Mouse (Mus musculus): ENCODE measurements at regions not wholly inside any gene's neighbourhood (a gene's known extent, or its start where the extent isn't known, plus 50 kb on each side); places are given as distances from the start of the nearest gene placed in this dataset.

DNA sequence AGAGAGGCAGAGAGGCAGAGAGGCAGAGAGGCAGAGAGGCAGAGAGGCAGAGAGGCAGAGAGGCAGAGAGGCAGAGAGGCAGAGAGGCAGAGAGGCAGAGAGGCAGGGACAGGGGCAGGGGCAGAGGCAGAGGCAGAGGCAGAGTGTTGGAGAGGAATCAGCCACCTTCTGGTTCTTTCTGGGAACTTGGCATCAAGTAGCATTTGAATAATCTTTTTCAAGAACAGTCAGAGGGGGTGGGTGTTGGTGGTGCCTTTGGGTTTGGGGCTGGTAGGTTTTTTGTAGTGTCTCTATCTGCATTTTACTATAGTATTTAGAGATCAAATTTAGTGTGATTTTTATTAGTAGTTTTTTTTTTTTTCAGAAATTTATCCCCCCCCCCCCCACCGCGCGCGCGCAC lies 249.3 kb upstream of the Cnr1 start:
- ATAC-seq (ENCODE audit: insufficient number of reproducible peaks, low FRiP score, low TSS enrichment): no peak

GRCm38 (mm10) chr4:33679351-33679750 lies 245.0 kb upstream of the Cnr1 start:
- no peak for ATAC-seq (ENCODE audit: insufficient number of reproducible peaks, low FRiP score, low TSS enrichment)

- ATAC-seq (ENCODE audit: insufficient number of reproducible peaks, low FRiP score, low TSS enrichment): no peak; the same call in 1 of the 2 replicates
These were observed 238.3 kb upstream of the Cnr1 start for GRCm38 (mm10) chr4:33686135-33686534.

DNA sequence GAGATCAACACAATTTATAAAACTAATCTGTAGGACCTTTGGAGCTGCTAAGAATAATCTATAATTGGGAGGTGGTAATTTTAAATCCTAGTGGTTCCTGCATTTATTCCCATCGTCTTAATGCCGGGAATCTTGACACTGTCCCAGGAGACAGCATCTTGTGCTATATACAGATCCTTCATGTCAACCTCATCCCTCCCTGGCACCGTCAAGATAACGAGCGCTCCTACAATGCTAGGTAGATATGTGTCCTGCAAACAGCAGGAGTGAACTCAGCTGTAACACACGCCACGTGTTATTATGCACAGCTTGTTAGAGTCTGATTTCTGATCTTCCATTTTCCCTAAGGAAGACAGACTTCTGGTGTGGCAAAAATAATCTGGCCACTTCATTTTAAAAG lies 237.0 kb upstream of the Cnr1 start:
- no peak for ATAC-seq (ENCODE audit: insufficient number of reproducible peaks, low FRiP score, low TSS enrichment)

- no peak for ATAC-seq (ENCODE audit: insufficient number of reproducible peaks, low FRiP score, low TSS enrichment)
These were observed 231.0 kb upstream of the Cnr1 start for GRCm38 (mm10) chr4:33693441-33693840.

GRCm38 (mm10) chr4:33696969-33697368 lies 227.4 kb upstream of the Cnr1 start:
- ATAC-seq (ENCODE audit: insufficient number of reproducible peaks, low FRiP score, low TSS enrichment): peak; percentile 58

DNA sequence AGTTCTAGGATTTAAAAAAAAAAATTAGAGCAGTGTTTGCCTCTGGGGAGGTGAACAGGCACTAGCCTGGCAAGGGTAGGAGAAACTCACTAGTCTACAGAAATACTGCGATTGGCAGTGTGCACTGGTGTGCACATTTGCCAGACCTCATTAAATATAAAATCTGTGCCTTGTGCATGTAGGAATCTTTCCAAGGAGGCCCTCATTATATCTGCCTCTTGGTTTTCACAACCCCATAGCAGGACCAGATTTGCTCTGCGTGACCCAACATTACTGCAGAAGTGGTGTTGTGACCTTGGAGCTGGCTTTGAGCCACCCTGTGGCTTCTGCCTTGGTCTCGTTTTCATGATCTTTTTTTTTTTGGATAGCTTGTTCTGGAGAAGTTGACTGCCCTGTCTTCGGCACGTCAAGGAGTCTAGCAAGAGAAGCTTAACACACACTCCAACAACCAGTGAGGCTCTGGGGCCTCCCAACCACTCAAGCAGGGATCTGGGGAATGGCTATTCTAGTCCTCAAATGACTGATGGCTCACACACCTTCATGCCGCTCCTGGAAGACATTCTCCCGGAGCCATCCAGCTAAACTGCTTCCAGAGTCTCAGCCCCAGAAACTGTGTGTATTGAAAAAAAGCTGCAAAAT lies 222.2 kb upstream of the Cnr1 start:
- ATAC-seq (ENCODE audit: insufficient number of reproducible peaks, low FRiP score, low TSS enrichment): peak; percentile 80

DNA sequence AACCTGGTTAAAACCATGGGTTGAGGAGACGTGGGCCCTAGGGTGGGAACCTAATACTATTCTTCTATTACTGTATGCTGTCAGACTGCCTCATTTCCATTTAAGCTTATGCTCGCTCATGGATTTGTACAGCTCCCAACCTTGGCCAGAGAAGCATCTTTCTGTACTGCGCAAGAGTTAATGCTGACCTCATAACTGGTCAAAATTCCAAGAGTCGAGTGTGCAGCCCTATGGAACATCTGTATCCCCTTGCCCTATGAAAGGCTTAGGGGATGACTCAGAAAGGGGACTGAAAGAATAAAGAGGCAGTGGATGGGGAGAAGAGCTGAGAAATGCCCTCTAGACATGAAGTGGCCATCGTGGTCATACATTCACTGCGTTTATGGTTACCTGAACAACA lies 218.7 kb upstream of the Cnr1 start:
- no peak for ATAC-seq (ENCODE audit: insufficient number of reproducible peaks, low FRiP score, low TSS enrichment)

GRCm38 (mm10) chr4:33706785-33707184 lies 217.6 kb upstream of the Cnr1 start:
- ATAC-seq (ENCODE audit: insufficient number of reproducible peaks, low FRiP score, low TSS enrichment): no peak

DNA sequence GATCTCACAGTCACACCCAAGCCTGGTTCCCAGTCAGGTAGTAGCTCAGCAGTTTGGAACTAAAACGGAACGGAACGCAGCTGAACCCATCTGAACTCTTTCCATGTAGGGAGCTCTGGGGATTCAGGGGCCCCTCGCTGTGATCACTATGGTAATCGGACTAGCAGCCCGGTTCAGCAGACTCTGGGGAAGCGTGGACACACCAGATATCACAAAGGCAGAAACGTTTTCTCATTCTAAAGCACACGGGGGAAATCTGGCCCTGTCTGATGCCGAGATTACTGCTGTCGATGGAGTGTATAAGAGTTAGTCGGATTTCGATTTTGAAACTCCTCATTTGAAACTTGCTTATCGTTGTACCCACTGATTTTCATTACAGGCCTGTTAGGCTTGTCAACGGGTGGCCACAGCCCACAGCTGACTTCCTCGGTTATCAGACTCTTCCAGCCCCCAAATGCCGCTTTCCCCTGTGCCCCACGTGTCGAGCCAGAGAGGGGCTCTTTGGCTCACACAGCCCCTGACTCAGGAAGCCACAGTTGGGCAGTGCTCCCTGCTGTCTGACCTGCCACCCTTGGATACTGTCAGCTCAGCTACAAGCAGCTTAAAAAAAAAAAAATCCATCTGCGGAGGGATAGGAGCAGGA lies 207.8 kb upstream of the Cnr1 start:
- ATAC-seq (ENCODE audit: insufficient number of reproducible peaks, low FRiP score, low TSS enrichment): no peak

DNA sequence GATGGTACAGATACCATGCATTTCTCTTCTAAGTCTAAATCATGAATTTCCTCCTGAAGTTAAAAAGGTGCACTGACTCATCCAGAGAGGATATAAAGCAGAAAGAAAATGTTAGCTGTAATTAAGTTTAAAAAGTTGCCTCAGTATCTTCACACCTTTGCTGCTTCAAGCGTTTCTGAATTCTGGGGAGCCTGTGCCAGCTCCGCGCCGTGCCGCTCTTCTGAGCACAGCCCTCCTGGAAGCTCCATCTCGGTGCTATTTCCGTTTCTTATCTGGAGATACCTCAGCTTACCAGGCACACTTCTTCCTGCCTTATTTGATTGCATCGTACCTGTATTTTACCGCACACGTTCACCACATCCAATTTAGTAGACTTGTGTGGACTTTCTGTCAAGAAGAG lies 203.4 kb upstream of the Cnr1 start:
- ATAC-seq (ENCODE audit: insufficient number of reproducible peaks, low FRiP score, low TSS enrichment): no peak

GRCm38 (mm10) chr4:33721971-33722370 lies 202.4 kb upstream of the Cnr1 start:
- ATAC-seq (ENCODE audit: insufficient number of reproducible peaks, low FRiP score, low TSS enrichment): no peak

DNA sequence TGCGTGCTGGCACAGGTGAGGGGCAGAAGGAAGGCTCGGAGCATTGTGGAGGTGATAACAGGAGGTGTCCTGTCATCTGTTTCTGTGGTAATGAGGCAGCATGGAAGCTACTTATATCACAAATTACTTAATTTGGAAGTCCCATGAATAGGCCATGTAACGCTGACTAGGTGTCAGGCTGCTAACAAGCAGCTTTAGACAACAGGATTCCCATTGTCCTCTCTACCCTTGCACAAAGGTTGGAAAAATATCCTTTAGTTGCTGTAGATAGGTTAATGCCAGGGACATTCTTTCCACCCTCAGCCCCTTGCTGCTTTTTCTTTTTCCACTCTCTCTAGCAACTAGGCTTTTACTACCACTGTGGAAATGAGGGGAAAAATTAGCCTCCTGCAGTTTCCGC lies 192.6 kb upstream of the Cnr1 start:
- no peak for ATAC-seq (ENCODE audit: insufficient number of reproducible peaks, low FRiP score, low TSS enrichment)

DNA sequence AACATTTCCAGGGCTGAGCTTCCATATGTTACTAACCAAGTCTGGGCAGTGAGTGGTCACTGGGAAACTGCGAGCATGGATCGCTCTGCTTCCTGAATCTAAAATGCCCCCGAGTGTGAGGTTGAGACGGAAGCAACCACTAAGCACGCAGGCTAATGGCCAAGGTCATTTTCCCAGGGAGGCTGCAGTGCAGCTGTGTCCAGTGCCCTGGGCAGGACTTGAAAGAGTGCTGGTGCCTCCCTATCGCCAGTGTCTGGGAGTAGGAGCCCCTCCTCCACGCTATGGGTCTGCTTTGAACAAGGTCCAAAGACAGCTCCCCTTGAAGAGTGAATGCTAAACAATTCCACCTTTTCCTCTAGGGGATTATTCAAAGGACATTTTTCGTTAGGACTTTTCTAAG lies 189.5 kb upstream of the Cnr1 start:
- no peak for ATAC-seq (ENCODE audit: insufficient number of reproducible peaks, low FRiP score, low TSS enrichment)

DNA sequence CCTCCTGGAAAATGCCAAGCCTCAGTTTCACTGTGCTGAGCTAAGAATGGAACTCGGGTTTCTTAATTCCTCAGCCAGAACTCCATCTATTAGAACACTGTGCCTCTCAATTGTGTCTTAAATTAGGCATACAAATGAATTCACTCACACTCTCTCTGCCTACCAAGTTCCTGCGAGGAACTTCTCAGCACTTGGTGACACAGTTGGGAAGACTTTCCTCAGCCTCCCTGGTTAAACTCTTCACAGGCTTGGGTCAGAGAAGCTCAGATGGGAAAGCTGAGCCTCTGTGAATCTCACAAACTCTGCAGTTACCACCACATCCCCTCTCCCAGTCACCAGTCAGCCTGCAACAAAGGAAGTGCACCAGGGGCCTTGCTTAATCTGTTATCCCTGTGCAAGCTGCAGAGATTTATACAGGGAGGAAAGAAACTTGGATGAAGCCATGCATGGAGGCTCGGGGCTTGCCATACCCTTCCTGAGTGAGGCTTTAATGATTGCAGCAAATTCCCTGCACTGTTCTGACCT lies 188.9 kb upstream of the Cnr1 start:
- ATAC-seq (ENCODE audit: insufficient number of reproducible peaks, low FRiP score, low TSS enrichment): peak; percentile 38; the same call in 1 of the 2 replicates

DNA sequence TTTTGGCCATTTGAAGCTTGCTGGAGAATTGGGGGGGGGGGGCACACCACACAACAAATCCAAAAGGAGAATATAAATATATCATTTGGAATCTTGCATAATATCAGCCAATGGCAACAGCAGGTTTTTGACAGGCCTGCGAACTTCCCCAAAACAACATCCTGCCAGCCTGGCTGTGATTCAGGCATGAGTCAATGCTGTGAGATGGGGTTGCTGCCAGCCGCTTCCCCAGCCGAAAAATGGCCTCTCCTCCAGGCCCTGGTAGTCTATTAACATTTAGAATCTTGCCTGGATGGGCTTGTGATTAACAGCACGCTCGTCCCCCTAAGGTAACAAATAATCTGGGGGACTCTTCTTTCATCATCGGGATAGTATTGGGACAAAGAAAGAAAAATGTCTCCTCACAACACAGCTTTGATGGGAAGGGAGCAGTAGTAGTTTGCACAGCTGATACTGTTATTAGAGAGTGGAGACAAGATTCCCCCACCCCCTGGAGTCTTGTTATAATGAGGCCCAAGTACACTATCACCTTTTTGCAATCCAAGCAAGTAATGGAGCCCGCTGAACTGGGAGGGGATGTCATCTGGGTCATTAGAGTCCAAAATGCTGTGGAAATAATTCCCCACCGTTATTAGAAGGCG lies 188.2 kb upstream of the Cnr1 start:
- ATAC-seq (ENCODE audit: insufficient number of reproducible peaks, low FRiP score, low TSS enrichment): peak; percentile 94

- ATAC-seq (ENCODE audit: insufficient number of reproducible peaks, low FRiP score, low TSS enrichment): no peak
These were observed 187.1 kb upstream of the Cnr1 start for GRCm38 (mm10) chr4:33737337-33737736.

- no peak for ATAC-seq (ENCODE audit: insufficient number of reproducible peaks, low FRiP score, low TSS enrichment)
These were observed 186.5 kb upstream of the Cnr1 start for GRCm38 (mm10) chr4:33737859-33738417.

GRCm38 (mm10) chr4:33739211-33739904 lies 185.0 kb upstream of the Cnr1 start:
- no peak for ATAC-seq (ENCODE audit: insufficient number of reproducible peaks, low FRiP score, low TSS enrichment)

GRCm38 (mm10) chr4:33740982-33741381 lies 183.4 kb upstream of the Cnr1 start:
- ATAC-seq (ENCODE audit: insufficient number of reproducible peaks, low FRiP score, low TSS enrichment): no peak

DNA sequence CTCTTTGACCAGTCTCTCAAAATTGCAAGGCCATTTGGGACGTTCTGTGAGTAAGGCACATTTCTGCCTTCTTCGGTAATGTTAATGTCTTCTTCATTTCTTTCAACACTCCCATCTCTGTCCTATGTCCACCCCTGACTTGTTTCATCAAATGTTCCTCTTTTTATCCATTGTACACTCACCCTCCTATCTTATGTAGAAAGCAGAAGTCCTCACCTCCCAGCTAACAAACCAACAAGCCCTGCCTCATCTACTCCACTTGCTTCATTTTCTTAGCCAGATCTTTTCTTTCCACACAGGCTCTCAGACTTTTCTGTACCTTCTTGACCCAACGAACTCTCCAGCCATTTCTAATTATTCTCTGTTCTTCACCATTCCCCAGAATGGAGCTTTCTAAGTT lies 179.2 kb upstream of the Cnr1 start:
- no peak for ATAC-seq (ENCODE audit: insufficient number of reproducible peaks, low FRiP score, low TSS enrichment)
